Mouse (Mus musculus) layer of hippocampus, adult 11-12 months (tissue): ENCODE results near the gene Ube2d1.

ENCODE experiments used
- DNase-seq: peaks from one replicate; pipeline ENCODE4 v3.0.0; 2022; ENCODE audit warnings: low spot score

Gene Ube2d1

DNA sequence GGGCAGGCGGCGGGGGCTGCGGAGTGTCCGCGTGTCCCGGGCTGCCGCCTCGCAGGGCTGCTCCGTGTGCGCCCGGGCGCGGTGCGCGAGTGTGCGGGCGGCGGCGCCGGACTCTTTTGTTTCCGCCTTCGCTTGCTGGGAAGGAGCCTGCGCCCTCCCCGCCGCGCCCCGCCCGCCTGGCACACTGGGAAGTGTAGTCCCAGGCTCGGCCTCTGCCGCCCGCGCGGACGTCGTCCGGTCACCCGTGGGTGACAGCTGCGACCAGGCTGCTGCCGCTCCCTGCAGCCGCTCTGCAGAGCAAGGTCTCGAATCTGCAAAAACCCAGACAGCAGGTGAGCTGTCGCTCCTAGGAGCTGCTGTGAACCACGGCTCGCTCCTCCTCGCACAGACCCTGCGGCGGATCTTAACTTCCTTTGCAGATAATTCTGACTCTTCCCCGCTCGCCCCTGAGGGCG lies at the start of gene Ube2d1:
Gene Ube2d1 (minus strand): TSS at position 137 of the 455 bp plus-strand sequence.
- peak; percentile 88 for DNase-seq

DNA sequence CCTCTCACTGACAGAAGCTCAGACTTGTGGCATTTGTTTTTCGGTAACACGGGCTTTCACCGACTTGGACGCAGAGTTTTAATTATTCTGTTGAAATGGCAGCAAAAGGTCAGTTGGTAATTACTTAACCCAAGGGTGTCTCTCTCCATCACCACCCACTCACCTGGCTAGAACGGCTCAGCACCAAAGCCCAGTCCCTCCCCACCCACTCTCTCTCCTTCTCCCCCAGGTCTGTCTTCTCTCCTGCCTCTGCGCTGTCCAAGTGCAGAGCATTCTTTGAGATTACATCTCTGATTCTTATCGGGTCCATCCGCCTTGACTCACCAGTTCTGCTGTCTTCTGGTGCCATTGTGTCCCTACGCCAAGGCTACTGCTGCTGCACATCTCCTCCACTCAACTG lies 47.8 kb upstream of the Ube2d1 start:
- DNase-seq: no peak

DNA sequence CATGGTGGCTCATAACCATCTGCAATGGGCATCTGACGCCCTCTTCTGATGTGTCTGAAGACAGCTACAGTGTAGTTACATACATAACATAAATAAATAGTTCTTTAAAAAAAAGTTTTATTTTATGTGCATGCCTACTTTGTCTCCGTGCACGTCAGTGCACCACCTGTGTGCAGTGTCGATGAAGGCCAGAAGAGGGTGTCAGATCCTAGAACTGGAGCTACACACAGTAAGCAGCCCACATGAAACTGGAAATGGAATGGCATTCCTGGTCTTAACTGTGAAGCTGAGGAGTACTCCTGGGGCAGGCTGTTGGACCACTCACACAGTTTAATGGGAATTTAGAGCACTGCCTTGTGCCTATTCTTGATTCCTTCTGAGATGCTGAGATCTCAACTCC lies 47.3 kb upstream of the Ube2d1 start:
- no peak for DNase-seq

DNA sequence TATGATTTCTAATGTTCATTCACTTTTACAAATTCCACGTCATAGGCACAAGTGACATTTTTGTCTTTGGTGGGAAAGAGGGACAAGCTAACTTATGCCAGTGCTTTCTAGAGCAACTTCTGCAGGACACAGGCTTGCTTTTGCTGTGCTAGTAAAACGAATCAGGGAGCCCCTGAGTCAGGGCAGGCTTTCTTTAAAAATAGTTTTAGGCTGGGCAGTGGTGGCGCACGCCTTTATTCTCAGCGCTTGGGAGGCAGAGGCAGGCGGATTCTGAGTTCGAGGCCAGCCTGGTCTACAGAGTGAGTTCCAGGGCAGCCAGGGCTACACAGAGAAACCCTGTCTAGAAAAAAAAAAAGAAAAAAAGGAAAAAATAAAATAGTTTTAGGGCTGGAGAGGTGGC lies 46.8 kb upstream of the Ube2d1 start:
- no peak for DNase-seq

DNA sequence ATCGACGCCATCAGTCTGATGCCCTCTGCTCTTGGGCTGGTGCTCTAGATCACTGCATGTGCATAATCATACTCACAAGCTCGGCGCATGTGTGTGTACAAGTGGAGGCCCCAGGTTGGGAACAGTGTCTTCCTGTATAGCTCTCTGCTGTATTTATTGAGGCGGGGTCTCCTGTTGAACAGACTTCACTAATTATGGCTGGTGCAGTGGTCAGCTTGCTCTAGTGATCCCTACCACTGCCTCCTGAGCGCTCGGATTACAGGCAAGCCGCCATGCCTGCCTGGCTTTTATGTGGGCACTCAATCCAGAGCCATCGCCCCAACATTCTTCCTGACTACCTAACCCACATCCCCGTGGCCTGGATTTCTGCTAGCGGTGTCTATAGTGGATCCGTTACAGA lies 45.0 kb upstream of the Ube2d1 start:
- DNase-seq: no peak

DNA sequence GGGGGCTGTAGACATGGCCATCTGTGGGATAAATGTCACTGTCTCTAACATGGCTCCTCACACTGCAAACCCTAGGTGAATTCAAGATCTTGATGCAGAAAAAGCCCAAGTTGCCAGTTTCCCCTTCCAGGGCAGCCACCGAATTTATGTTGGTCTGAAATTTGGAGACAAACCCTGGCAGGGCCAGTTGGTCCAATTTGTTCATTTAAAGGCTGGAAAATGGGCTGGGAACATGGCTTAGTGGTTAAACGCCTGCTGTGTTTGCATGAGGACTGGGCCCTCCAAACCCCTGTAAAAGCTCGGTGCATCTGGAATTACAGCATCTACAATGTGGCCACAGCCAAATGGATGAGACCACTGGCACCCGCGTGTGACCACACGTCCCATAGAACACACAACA lies 44.2 kb upstream of the Ube2d1 start:
- DNase-seq: no peak

DNA sequence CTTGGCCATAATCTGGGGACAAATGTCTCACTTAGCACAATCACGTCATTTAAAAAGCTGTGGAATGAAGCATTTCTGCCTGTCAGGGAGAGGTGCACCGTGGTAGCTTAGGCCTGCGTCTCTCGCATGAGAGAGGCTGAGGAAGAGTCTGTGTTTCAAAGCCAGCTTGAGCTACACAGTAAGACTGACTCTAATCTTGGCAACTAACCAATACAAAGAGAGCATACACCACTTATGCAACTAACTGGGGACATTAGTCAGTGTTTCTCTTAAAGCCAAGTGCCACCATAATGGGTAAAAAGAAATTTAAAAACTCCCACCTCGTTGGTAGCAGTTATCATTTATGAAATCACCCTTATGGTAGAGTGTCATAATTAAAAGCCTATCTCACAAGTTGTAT lies 43.8 kb upstream of the Ube2d1 start:
- DNase-seq: no peak

DNA sequence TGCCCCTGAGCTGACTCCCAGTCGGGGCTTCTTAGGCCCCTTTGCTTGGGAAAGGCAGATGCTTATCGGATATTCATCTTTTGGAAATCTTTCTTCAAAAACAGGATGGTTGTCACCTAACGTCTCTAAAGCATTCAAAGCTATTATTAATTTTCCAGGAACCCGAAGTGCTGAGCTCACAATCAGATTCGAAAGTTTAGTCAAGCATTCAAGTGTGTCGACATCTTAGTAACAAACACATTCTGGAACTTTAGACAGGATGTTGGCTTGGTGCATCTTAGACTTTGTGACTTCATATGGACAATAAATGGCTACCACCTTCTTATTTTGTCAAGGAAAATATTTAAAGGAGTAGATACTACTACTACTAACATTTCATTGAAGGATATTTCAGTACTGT lies 43.3 kb upstream of the Ube2d1 start:
- DNase-seq: no peak

DNA sequence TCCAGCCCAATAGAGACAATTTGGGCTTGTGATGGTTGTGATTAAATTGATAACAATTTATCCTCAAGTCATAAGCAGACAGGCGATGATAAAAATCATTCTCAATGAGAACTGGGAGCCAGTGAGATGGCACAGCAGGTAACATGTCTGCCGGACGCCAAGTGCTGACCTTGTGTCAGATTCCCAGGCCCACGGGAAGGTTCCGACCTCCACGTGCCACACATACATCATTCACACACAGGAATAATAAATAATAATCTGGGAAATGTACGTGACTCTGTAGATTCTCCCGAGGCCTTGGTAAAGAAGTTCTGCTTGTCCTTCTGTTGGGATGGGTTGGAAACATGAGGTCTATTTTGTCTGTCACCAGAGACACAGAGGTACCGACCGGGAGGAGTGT lies 42.3 kb upstream of the Ube2d1 start:
- DNase-seq: no peak

DNA sequence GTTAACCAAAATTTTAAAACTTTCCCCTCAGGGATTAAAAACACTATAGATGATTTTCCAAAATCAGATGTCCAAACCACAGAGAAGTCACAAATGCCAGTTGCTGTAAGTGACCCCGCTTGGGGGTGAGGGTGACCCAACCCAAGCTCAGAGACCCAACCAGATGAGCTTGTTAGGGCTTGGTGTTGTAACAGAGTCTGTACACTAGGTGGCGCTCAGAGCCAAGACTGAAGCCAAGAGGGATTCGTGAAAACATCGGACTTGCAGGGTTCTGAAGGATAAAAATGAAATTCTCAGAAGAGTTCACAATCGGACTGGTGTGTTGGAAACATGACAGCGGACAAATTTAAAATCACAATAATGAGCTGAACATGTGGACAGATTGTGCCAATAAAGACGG lies 41.7 kb upstream of the Ube2d1 start:
- DNase-seq: peak; percentile 74

DNA sequence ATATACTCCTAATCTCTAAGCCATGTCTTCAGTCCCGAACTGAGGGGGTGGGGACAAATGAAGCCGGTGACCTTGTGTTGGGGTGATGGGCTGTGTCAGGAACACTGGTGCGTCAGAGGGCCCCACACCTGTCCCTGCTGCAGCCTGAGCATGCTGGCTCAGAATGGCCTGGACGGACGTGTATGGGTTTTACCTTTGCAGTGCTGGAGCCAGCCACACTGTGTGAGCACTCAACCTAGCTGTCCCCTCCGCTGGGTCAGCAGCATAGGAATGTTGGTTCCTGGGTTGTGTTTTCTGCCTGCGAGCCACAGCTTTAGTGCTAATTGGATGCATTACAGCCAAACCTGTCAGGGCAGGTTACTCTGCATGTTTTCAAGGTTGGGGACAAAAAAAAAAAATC lies 41.1 kb upstream of the Ube2d1 start:
- DNase-seq: no peak

DNA sequence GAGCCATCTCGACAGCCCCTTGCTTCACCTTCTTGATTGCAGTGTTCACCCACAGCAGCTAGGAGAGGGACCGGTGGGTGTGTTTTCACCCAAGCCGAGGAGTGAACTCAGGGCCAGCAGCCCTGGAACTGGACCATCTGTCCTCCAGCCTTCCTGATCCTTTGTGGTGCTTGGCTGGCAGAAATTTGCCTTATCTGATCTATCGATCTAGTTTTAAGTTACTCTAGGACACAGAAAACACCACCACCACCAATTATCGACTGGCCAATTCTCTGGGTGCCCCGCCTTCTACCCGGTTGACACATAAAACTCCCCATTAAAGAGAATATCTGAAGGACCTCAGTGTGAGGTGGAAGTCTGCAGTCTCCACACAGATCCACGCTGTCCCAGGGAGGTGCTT lies 38.6 kb upstream of the Ube2d1 start:
- no peak for DNase-seq

DNA sequence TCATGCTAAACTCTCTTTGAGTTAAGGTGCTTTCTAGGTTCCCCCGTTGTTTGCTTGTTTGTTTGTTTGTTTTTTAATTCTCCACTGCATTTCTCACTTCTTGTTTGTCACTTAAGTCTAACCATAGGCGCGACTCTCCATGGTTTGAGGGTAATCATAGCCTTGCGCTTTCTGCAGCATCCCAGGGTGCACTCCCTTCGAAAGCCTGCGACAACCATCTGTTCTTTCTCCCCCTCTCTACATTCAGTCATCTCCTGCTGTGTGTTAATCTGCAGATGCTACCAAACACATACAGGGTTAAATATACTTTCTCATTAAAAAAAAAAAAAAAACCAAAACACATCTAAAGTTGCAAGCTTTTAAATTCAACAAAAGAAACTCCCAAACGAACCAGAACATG lies 31.4 kb upstream of the Ube2d1 start:
- no peak for DNase-seq

DNA sequence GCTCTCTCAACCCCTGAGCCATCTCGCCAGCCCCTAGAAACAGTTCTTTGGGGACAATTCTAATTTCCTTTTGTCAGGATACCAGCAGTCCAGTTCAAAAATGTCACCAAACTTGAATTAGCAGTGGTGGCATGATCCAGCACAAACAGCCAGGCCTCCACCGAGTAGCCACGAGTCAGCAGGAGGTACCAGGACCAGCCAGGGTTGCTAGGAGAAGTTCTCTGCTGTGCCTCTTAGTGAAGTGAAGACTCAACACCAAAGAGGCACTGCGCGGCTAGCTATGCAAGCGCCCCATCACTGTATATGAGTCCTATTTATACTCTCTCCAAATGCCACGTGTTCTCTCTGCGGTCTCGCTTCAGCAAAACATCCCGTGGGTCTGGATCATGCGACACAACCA lies 31.0 kb upstream of the Ube2d1 start:
- DNase-seq: no peak

DNA sequence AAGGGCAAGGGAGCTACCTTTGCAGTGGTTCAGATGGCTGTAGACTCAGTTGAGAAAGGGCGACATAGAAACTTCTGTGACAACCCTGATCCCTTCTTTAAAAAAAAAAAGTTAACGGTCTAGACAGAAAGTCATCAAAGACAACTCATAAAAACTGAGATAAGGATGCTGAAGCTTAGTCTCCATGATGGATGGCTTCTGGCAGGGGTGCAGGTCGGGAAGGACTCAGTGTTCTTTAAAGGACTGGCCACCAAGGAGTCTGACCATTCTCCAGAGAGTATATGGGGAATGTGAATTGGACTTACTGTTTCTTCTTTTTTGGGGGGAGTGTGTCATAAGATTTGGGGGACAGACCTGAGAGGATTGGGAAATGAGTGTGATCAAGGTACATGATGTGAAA lies 29.5 kb upstream of the Ube2d1 start:
- no peak for DNase-seq

DNA sequence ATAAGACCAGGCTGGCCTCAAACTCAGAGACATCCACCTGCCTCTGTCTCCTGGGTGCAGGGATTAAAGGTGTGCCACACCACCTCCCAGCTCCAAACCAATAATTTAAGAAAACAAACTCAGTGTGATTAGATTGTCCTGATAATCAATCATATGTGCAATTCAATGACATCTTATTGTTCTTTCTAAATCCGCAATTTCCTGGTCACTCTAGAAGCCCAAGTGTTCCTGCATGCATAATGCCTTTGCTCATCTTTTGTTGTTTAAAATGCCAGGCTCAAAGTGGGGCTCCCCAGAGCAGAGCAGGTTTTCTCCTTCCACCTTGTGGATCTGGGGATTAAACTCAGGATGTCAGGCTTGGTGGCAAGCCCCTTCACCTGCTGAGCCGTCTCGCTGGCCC lies 25.2 kb upstream of the Ube2d1 start:
- no peak for DNase-seq

DNA sequence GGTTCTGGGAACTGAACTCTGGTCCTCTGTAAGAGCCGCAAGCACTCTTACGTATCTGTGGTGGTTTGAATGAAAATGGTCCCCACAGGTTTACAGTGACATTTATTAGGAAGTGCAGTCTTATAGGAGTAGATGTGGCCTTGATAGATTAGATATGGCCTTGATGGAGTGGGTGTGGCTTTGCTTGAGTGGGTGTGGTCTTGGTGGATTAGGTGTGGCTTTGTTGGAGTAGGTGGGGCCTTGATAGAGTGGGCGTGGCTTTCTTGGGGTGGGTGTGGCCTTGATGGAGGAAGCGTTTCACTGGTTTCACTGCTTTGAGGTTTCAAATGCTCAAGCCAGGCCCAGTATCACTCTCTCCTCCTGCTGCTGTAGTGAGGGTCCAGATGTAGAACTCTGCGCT lies 23.1 kb upstream of the Ube2d1 start:
- no peak for DNase-seq

DNA sequence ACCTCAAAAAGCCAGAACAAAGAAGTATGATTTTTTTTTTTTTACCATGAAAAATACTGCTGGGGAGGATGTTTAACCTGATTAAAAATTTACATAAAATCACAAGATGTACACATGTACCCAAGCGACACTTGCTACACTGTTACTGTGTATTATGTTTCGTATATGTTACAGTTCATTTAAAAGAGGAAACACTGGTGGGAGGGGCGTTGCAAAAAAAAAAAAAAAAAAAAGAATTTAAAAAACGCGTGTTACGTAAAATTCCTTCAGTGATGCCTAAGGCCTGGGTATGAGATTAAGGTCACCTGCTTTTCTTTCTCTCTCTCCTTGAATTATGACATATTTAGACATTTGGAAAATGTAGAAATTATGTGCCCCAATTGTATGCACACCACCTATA lies 21.7 kb upstream of the Ube2d1 start:
- no peak for DNase-seq

DNA sequence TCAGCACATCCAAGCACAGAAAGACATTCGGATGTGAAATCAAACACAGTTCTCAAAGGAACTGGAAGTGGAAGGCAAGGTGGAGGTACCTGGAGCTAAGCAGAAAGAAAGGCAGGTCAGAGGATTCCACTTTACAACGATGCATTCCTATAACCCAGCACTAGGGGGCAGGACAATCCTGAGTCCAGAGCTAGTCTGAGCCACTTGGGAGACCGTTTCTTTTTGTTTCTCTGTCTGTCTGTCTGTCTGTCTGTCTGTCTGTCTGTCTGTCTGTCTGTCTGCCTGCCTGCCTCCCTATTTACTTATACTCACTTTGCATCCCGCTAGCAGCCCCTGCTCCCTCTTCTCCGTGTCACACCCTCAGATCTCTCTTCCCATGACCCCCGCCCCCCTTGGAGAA lies 21.1 kb upstream of the Ube2d1 start:
- DNase-seq: peak; percentile 47

DNA sequence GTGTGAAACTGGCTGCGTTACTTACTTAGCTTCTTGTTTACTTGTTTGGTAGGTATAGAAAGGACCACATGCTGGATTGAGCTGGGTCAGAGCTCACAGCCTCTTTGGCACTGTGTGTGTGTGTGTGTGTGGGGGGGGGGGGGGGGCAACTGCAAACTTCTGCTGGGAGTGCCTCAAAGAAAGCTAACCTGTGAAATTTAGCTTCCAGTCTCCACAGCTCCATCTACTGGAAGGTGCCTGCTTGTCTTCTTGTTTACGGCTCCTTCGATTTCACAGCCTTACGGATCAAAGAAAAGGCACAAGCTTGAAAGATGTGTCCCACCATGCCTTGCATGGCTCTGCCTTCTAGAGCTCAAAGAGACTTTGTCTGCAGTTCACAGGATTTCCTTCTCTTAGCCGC lies 17.4 kb upstream of the Ube2d1 start:
- peak; percentile 49 for DNase-seq

DNA sequence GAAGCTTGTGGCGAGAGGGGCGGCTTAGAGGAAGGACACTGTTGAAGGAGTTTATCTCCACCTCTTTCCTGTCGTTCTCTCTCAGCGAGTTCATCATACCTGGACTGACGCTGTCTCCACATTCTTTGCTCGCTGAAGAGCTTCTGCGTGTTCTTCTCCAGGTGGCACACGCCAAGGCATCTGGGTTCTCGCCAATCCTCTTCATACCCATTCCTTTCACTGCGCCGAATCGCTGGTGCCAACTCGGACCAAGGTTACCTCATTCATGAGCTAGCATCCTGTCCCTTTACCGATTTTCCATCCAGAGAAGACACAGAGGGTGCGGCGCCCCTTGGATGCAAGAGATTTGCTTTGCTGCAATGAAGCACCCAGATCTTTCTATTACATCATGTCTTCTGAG lies 15.1 kb upstream of the Ube2d1 start:
- DNase-seq: no peak

DNA sequence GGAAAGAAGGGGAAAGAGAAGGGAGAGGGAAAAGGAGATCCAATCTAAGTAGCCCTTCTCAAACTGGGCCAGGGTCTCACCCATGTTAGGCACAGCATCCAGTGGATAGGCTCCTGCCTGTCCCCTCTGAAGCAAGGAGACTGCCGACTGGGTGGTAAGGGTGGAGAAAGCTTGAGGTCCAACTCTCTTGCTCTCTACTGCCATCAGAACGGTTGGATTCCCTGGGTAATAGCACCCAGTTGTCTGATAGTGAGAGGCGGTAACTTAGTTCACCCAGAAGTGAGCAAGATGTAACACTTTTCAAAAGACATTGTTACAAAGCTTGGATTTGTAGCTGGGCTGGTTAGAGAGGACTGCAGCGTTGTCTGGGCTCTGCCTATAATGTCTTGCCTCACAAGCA lies 8.2 kb upstream of the Ube2d1 start:
- no peak for DNase-seq

DNA sequence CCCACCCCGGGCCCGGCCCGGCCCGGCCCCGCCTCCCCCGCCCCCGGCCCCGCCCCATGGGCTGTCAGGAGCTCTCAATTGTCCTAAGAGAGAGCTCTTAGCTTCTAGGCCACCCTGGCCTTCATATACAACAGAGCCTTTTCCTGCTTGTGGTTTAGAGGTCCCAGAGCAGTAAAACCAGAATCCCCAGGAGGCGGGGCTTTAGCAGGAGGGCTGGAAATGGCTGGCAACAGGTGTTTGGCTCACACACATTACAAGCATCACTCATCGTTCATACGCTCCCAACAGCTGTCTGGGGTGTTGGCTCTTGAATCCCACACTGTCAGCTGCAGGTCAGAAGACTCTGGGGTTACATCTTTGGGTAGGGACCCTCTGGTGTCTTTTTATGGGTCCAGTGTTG lies 7.2 kb upstream of the Ube2d1 start:
- no peak for DNase-seq

DNA sequence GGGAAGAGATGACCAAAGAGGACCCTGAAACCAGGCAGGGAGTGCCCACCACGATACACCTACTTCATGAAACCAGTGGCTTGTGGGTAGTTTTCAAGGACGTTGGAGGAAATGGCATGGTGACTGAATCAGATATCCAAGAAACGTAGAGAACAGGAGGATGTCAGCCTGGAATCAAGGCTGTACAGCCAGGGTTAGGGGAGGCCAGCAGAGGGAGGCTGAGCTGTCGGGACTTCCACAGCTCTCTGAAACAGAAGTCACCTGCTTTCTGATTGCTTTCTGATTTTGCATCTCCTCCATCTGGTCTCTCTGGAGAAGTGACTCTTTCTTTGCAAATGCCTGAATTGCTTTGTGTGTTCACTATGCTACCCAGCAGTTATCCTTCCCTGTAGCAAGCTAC lies 6.7 kb upstream of the Ube2d1 start:
- DNase-seq: no peak

DNA sequence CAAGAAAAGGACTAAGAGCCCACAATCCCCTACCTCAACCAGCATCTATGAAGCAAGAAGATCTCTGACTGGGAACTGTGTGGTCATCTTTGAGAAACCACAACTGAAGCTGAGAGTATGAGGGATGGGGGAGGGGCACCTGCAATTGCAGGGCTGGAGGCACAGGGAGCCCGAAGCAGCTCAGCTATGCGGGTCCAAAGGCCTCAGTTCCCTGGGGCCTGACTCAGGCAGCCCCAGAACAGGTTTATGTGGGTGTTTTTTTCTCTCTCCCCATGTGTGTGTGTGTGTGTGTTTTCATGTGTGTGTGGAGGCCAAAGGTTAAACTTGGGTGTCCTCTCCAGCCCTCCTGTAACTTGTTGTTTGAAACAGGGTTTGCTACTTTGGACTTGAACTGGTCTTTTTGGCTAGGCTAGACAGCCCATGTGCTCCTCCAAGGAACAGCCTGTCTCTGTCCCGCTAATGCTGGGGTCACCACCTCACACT lies 6.2 kb upstream of the Ube2d1 start:
- no peak for DNase-seq
